17 mouse cellular contexts compared by ENCODE assay signal in genomic region chr1:184334818-184335217, GRCm38 (mm10).
"Had no signal": no experiment of that assay in that cellular context is flagged by ENCODE, and none has a peak within 500 bp of the region (broad histone marks: within the 10 kb centered on the region; RNA-seq: fewer than 3 reads in every experiment).

No protein-coding gene starts in this region.

- H3K4me2 ChIP-seq: liver, embryonic 12.5 days; liver, embryonic 15.5 days; lung, embryonic 15.5 days; midbrain, embryonic 13.5 days; neural tube, embryonic 13.5 days had no signal

- ATAC-seq: intestine, embryonic 16.5 days; liver, embryonic 12.5 days; midbrain, embryonic 16.5 days had no signal

- H3K36me3 ChIP-seq: liver, embryonic 12.5 days; liver, embryonic 15.5 days; lung, embryonic 15.5 days; midbrain, embryonic 13.5 days; neural tube, embryonic 13.5 days had no signal

- H3K9ac ChIP-seq: liver, embryonic 12.5 days; liver, embryonic 15.5 days; lung, embryonic 15.5 days; midbrain, embryonic 13.5 days; neural tube, embryonic 13.5 days had no signal

- H3K4me1 ChIP-seq: liver, embryonic 12.5 days; liver, embryonic 15.5 days; lung, embryonic 15.5 days; midbrain, embryonic 13.5 days had no signal

- H3K9me3 ChIP-seq: liver, embryonic 12.5 days; liver, embryonic 15.5 days; lung, embryonic 15.5 days; midbrain, embryonic 13.5 days; neural tube, embryonic 13.5 days had no signal

- H3K4me3 ChIP-seq: liver, embryonic 12.5 days; liver, embryonic 15.5 days; lung, embryonic 15.5 days; midbrain, embryonic 13.5 days; myocyte; neural tube, embryonic 13.5 days had no signal

- DNase-seq: kidney, adult 18-20 months; kidney, adult 9 months; kidney, postnatal 14 days; layer of hippocampus, adult 9-11 months; liver; lung, adult 18-20 months; lung, postnatal 14 days; thymus, adult 18-20 months; thymus, postnatal 36 days had no signal

- H3K27ac ChIP-seq: liver, embryonic 12.5 days; liver, embryonic 15.5 days; lung, embryonic 15.5 days; midbrain, embryonic 13.5 days; neural tube, embryonic 13.5 days had no signal

- H3K27me3 ChIP-seq: liver, embryonic 12.5 days; liver, embryonic 15.5 days; lung, embryonic 15.5 days; midbrain, embryonic 13.5 days; neural tube, embryonic 13.5 days had no signal
